In the genomic region with DNA sequence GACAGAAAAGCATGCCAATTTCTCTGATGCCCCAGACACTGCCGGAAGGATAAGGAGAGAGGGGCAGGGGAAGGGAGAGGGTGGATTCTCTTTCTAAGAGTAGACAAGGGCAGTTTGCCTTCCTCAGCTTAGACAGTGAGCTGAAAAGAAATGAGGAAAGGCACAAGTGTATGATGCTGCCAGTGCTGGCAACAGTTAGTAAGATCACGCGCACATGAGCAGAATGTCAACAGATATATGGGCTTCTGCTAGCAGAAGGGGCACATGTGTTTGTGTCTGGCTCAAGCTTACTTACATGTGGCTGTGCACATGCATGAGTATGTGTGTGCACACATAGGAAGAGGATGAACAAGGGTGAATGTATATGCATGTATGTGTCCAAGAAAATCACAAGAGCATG, we compare ENCODE assay signal across 13 mouse cellular contexts.
A peak's percentile ranks its signal among the peaks of the same experiment; 100 is the strongest.
DNase-seq lines count a peak whose midpoint lies in the region; ATAC-seq and TF ChIP-seq lines count a peak whose summit lies in the region.
"Had no signal": no experiment of that assay in that cellular context is flagged by ENCODE, and none has a peak within 500 bp of the region (broad histone marks: within the 10 kb centered on the region; RNA-seq: fewer than 3 reads in every experiment).

No protein-coding gene starts in this region.

- no peaks in the 10 kb centered on the region for H3K27me3 ChIP-seq in heart, postnatal 0 days (ENCODE audit: control insufficient read depth, insufficient read depth, low read length)
- no peaks in the 10 kb centered on the region for H3K27me3 ChIP-seq in midbrain, embryonic 15.5 days (replicated peaks)

- peak; percentile 34 for DNase-seq in CD4-positive, CD25-positive, alpha-beta regulatory T cell, adult 2 months (ENCODE audit: low read depth, low spot score)
- DNase-seq in layer of hippocampus, adult 2 months (ENCODE audit: low spot score in 2 of 2): no peak
- no peak for DNase-seq in layer of hippocampus, adult 11-12 months (ENCODE audit: low spot score)
- DNase-seq in heart, postnatal 0 days (ENCODE audit: low spot score): no peak
- DNase-seq in right cerebral cortex, adult 18-20 months: no peak
- no peak for DNase-seq in kidney, adult 8-10 months
- DNase-seq: cerebellum, postnatal 25 days; gastrocnemius, postnatal 36 days had no signal

- no peak for TF ChIP-seq EP300 in heart, postnatal 0 days (IDR thresholded peaks at IDR 0.05; ENCODE audit: low read depth)

- TF ChIP-seq CTCF in layer of hippocampus, adult 2 months (conservative IDR thresholded peaks at IDR 0.05): no peak
- no peak for TF ChIP-seq CTCF in heart, postnatal 0 days (IDR thresholded peaks at IDR 0.05; ENCODE audit: low read depth)

- peak overlapping the region; percentile 12; the same call in 1 of the 2 replicates for H3K9ac ChIP-seq in heart, postnatal 0 days (replicated peaks; ENCODE audit: low read depth, low read length)
- peak overlapping the region; percentile 42; the same call in 1 of the 2 replicates for H3K9ac ChIP-seq in midbrain, embryonic 15.5 days
- H3K9ac ChIP-seq: liver, embryonic 14.5 days had no signal

- H3K27ac ChIP-seq in layer of hippocampus, adult 2 months: peak overlapping the region; percentile 97
- H3K27ac ChIP-seq in heart, postnatal 0 days (ENCODE audit: low read depth): peak overlapping the region; percentile 83; the same call in 1 of the 2 replicates
- H3K27ac ChIP-seq in midbrain, embryonic 15.5 days: peak overlapping the region; percentile 80
- H3K27ac ChIP-seq: liver, embryonic 14.5 days had no signal

- no peak for ATAC-seq in CD4-positive, CD25-positive, alpha-beta regulatory T cell, adult 4 months
- no peak for ATAC-seq in heart, postnatal 0 days (ENCODE audit: insufficient read depth, low read depth)
- ATAC-seq in midbrain, embryonic 15.5 days (replicated peaks): no peak

- peaks cover 52% of the 10 kb centered on the region for H3K4me1 ChIP-seq in heart, postnatal 0 days (ENCODE audit: control insufficient read depth, insufficient read depth)
- H3K4me1 ChIP-seq in midbrain, embryonic 15.5 days: peaks cover 64% of the 10 kb centered on the region

- peak overlapping the region; percentile 80 for H3K4me3 ChIP-seq in layer of hippocampus, adult 2 months
- no peak overlapping the region for H3K4me3 ChIP-seq in heart, postnatal 0 days (ENCODE audit: low read depth, low read length)
- peak overlapping the region; percentile 27 for H3K4me3 ChIP-seq in midbrain, embryonic 15.5 days
- H3K4me3 ChIP-seq: erythroblast, embryonic 14.5 days had no signal

- H3K4me2 ChIP-seq in heart, postnatal 0 days (ENCODE audit: low read depth, low read length): peak overlapping the region; percentile 42; the same call in 1 of the 2 replicates
- peak overlapping the region; percentile 53 for H3K4me2 ChIP-seq in midbrain, embryonic 15.5 days

- no peaks in the 10 kb centered on the region for H3K36me3 ChIP-seq in heart, postnatal 0 days (replicated peaks; ENCODE audit: control insufficient read depth, insufficient read depth, low read length)
- no peaks in the 10 kb centered on the region for H3K36me3 ChIP-seq in midbrain, embryonic 15.5 days (replicated peaks)

- no peaks in the 10 kb centered on the region for H3K9me3 ChIP-seq in heart, postnatal 0 days (replicated peaks; ENCODE audit: control insufficient read depth, low read length)
- H3K9me3 ChIP-seq in midbrain, embryonic 15.5 days: no peaks in the 10 kb centered on the region
- H3K9me3 ChIP-seq: G1E had no signal

- 44% methylated on average over 3 of the region's 3 CpGs for WGBS in heart, postnatal 0 days
- WGBS in midbrain, embryonic 15.5 days: 44% methylated on average over 3 of the region's 3 CpGs
